8 mouse cellular contexts compared by ENCODE assay signal in genomic region chr2:131264027-131264426, GRCm38 (mm10). TPM values are rescaled to one million over a fixed set of nuclear protein-coding genes. Genes with fewer than 3 reads are reported as not detected.
A peak's percentile ranks its signal among the peaks of the same experiment; 100 is the strongest.
DNase-seq lines count a peak whose midpoint lies in the region; ATAC-seq and TF ChIP-seq lines count a peak whose summit lies in the region.

No protein-coding gene starts in this region.

- H3K4me1 ChIP-seq in forebrain, embryonic 15.5 days = peaks cover 51% of the 10 kb centered on the region
- peaks cover 68% of the 10 kb centered on the region for H3K4me1 ChIP-seq in liver, embryonic 15.5 days (replicated peaks)

- DNase-seq in gastrocnemius, adult 2 months = no peak
- DNase-seq in gastrocnemius, postnatal 10 days = no peak
- DNase-seq in 416B (ENCODE audit: low read depth) = peak; percentile 32
- DNase-seq in right cerebral cortex, adult 18-20 months = no peak
- DNase-seq in retina, postnatal 1 day = no peak

- H3K27me3 ChIP-seq in forebrain, embryonic 15.5 days = no peaks in the 10 kb centered on the region
- H3K27me3 ChIP-seq in liver, embryonic 15.5 days = no peaks in the 10 kb centered on the region

- H3K9ac ChIP-seq in forebrain, embryonic 15.5 days (replicated peaks) = no peak overlapping the region; the same call in 1 of the 2 replicates
- peak overlapping the region; percentile 96 for H3K9ac ChIP-seq in liver, embryonic 15.5 days

- intact Hi-C loops in gastrocnemius, adult 2 months (cut with DNase I) = no loop called here

- H3K4me3 ChIP-seq in gastrocnemius, adult 2 months = peak overlapping the region; percentile 93; the same call in 1 of the 2 replicates
- peak overlapping the region; percentile 89 for H3K4me3 ChIP-seq in forebrain, embryonic 15.5 days
- peak overlapping the region; percentile 87 for H3K4me3 ChIP-seq in liver, embryonic 15.5 days (replicated peaks)

- H3K9me3 ChIP-seq in forebrain, embryonic 15.5 days = no peaks in the 10 kb centered on the region
- H3K9me3 ChIP-seq in liver, embryonic 15.5 days (replicated peaks) = no peaks in the 10 kb centered on the region

- ATAC-seq in forebrain, embryonic 15.5 days (replicated peaks) = no peak
- ATAC-seq in liver, embryonic 15.5 days (ENCODE audit: insufficient read depth) = no peak
- no peak for ATAC-seq in megakaryocyte-erythroid progenitor cell, adult 5-6 weeks (replicated peaks; ENCODE audit: low FRiP score, low TSS enrichment, poor library complexity, severe bottlenecking)

- 67% methylated on average over 6 of the region's 6 CpGs for WGBS in forebrain, embryonic 15.5 days
- 44% methylated on average over 6 of the region's 6 CpGs for WGBS in liver, embryonic 15.5 days (ENCODE audit: insufficient replicate concordance)

- H3K27ac ChIP-seq in gastrocnemius, adult 2 months = peak overlapping the region; percentile 24
- H3K27ac ChIP-seq in forebrain, embryonic 15.5 days (replicated peaks) = no peak overlapping the region
- H3K27ac ChIP-seq in liver, embryonic 15.5 days (replicated peaks) = peak overlapping the region; percentile 100

- no peak for TF ChIP-seq CTCF in gastrocnemius, adult 2 months (IDR thresholded peaks at IDR 0.05)

- H3K36me3 ChIP-seq in forebrain, embryonic 15.5 days = no peaks in the 10 kb centered on the region
- H3K36me3 ChIP-seq in liver, embryonic 15.5 days (replicated peaks) = peaks cover 15% of the 10 kb centered on the region; the same call in 1 of the 2 replicates

- peak overlapping the region; percentile 76 for H3K4me2 ChIP-seq in forebrain, embryonic 15.5 days (replicated peaks)
- peak overlapping the region; percentile 73 for H3K4me2 ChIP-seq in liver, embryonic 15.5 days

RNA-seq across cellular contexts. Expression of gene Pank2, which starts 1.7 kb away (rescaled TPM):
- total RNA-seq in gastrocnemius, adult 2 months (2021) = 10 to 100 TPM; 22.2 to 24.6 TPM
- 10 to 100 TPM; 26.7 to 35.3 TPM for total RNA-seq in gastrocnemius, postnatal 10 days (2021)
- polyA plus RNA-seq in forebrain, embryonic 15.5 days (2015; fragmentation: Nextera tagmentation; extraction: Ambion mirVana) = 36.4 and 37.0 TPM in 2 replicates
- 21.7 and 22.0 TPM in 2 replicates for polyA plus RNA-seq in liver, embryonic 15.5 days (2015; fragmentation: Nextera tagmentation; extraction: Ambion mirVana)
- 47.4 and 52.7 TPM in 2 replicates for total RNA-seq in megakaryocyte-erythroid progenitor cell, adult 5-6 weeks (2014; fragmentation: Nextera tagmentation)
- 56.3 and 94.8 TPM in 2 replicates for total RNA-seq in megakaryocyte-erythroid progenitor cell, adult 5-6 weeks (2017)

RNA-seq across cellular contexts. Expression of gene Mavs, which starts 30.2 kb away (rescaled TPM):
- 10 to 100 TPM; 40.0 to 56.9 TPM for total RNA-seq in gastrocnemius, adult 2 months (2021)
- 10 to 100 TPM; 26.0 to 28.4 TPM for total RNA-seq in gastrocnemius, postnatal 10 days (2021)
- polyA plus RNA-seq in forebrain, embryonic 15.5 days (2015; fragmentation: Nextera tagmentation; extraction: Ambion mirVana) = 5.9 and 6.4 TPM in 2 replicates
- polyA plus RNA-seq in liver, embryonic 15.5 days (2015; fragmentation: Nextera tagmentation; extraction: Ambion mirVana) = 29.8 and 33.5 TPM in 2 replicates
- 28.8 and 28.9 TPM in 2 replicates for total RNA-seq in megakaryocyte-erythroid progenitor cell, adult 5-6 weeks (2014; fragmentation: Nextera tagmentation)
- 16.9 and 24.8 TPM in 2 replicates for total RNA-seq in megakaryocyte-erythroid progenitor cell, adult 5-6 weeks (2017)

RNA-seq across cellular contexts. Expression of gene Ap5s1, which starts 57.1 kb away (rescaled TPM):
- 10 to 100 TPM; 15.6 to 21.0 TPM for total RNA-seq in gastrocnemius, adult 2 months (2021)
- 10 to 100 TPM; 16.1 to 16.3 TPM for total RNA-seq in gastrocnemius, postnatal 10 days (2021)
- polyA plus RNA-seq in forebrain, embryonic 15.5 days (2015; fragmentation: Nextera tagmentation; extraction: Ambion mirVana) = 36.5 and 37.0 TPM in 2 replicates
- polyA plus RNA-seq in liver, embryonic 15.5 days (2015; fragmentation: Nextera tagmentation; extraction: Ambion mirVana) = 16.6 and 18.3 TPM in 2 replicates
- 5.9 and 14.7 TPM in 2 replicates for total RNA-seq in megakaryocyte-erythroid progenitor cell, adult 5-6 weeks (2014; fragmentation: Nextera tagmentation)
- total RNA-seq in megakaryocyte-erythroid progenitor cell, adult 5-6 weeks (2017) = 1.9 and 3.3 TPM in 2 replicates
